Mouse (Mus musculus) gastrocnemius, postnatal 4 days (tissue): Measurements from ENCODE around the gene Ttll10. TPM values are rescaled to one million over a fixed set of nuclear protein-coding genes. Genes with fewer than 3 reads are reported as not detected.

Source experiments
- DNase-seq, 2 experiments: peaks; one replicate each; pipeline ENCODE4 v3.0.0; 2021 to 2022; ENCODE audit warnings: low spot score in 2 of 2, mixed read lengths in 2 of 2
- microRNA-seq: library from miRNA; unstranded; fragments of <30 nt; microRNA quantifications from one replicate; pipeline ENCODE4 v1.2.0, GENCODE M21; 2021
- total RNA-seq, 2 experiments: library from RNA; stranded (reverse); gene quantifications; 2 replicates each; pipeline ENCODE4 v1.2.3; 2021

Gene Ttll10
- total RNA-seq, 2 experiments from 2014 or later = not detected

DNA sequence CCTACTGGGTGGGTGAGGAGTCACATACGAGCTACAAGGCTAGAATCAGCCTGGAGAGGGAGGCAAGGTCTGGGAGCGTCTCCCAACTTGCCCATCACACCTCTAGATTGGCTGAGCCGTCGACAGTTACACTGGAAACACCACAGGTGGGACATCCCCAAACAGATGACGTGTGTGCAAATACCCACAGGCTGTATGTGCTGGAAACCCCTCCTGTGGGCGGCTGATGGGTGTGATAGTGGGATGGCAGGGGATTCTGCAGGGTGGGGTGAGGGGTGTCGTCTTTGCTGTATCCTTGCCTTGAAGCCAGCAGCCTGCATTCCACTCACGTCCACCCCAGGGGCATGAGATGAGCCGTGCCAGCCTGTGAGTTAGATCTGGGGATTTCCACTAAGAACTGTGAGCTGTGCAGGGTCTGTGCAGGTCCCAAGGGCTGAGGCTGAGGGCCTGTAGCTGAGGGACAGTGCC lies 28.5 kb downstream of the Ttll10 start:
- no peak for DNase-seq

GRCm38 (mm10) chr4:156028580-156028979 lies 30.6 kb downstream of the Ttll10 start:
- no peak for DNase-seq

GRCm38 (mm10) chr4:156026013-156026412 lies 33.2 kb downstream of the Ttll10 start, which contains the start of gene Tnfrsf18:
Tnfrsf18 (plus strand) TSS chr4:156026164.
- DNase-seq = no peak

- DNase-seq = no peak
Observed at GRCm38 (mm10) chr4:156024184-156024583, 35.0 kb downstream of the Ttll10 start.

DNA sequence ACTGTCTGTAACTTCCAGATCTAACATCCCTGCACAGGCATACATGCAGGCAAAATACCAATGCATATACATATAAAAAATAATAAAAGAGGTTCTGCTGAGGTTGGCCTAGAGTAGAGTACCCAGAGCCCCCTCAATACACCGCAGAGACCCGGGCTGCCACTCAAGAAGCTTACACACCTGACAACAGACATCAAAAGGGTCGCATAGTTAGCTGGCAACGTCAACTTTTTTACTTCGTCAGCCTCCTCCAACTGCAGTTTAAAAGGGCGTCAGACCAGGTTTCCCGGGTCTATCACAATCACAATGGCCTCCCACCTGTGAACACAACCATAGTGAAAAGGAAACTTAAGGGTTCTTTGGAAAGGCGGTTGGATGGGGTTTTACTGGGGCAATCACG lies 35.7 kb downstream of the Ttll10 start:
- DNase-seq = no peak

GRCm38 (mm10) chr4:156021942-156022419 lies 37.2 kb downstream of the Ttll10 start:
- DNase-seq = no peak

DNA sequence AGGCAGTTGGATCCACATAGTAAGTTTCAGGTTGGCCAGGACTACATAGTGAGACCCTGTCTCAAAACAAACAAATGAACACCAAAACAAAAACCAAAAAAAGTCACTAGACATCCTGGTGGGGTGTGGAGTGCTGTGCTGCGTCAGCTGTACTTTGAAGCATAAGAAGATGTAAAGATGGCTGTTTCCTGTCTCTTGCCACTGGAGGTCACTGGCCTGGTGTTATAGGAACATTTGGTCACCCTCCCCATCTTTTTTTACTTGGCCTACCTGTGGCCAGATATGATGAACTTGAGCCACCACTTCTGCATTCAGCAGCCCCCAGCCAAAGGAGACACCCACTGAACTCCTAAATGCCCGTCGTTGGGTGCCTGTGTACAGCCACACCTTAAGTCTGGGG lies 37.8 kb downstream of the Ttll10 start:
- no peak for DNase-seq

DNA sequence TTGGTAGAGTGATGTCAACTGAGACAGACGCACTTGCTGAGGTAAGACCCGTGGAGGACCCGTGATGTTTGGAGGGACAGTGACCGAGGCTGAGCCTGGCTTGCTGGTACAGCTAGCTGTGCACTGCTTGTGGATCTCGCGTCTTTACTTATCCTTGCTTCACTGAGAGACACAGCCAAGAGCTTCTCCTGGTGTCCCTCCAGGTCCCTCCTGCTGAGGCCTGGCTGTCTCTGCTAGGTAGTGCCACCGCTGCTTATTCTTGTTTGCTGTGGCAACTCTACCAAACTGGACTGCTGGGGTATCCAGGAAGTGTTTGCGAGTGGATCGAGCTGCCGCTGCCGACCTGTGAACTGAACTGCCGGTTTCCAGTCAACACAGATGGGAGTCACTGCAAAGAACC lies 39.4 kb downstream of the Ttll10 start:
- no peak for DNase-seq

DNA sequence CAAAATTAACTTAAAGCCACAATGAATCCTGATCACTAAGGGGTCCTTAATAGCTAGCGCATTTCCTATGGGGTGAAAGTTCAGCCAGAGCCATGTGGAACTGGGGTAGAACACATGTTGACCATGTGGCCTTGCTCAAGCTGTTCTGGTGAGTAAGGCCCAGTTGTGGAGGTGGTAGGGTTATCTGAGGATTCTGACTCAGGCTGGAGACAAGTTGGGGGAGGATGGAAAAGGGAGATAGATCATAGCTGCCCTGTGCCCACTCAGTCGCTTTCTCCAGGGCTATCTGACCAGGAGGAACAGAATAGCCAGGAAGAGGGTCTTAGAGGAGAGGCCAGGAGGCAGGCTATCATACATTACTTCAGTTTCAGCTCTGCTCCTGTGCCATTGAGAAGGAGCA lies 44.8 kb downstream of the Ttll10 start:
- DNase-seq = no peak

- no peak for DNase-seq
Observed at GRCm38 (mm10) chr4:156013637-156014036, 45.6 kb downstream of the Ttll10 start, which contains the start of gene Tnfrsf4. Tnfrsf4 (plus strand) TSS chr4:156013843.

GRCm38 (mm10) chr4:156008369-156008768 lies 50.8 kb downstream of the Ttll10 start:
- DNase-seq = no peak

- DNase-seq = no peak
Observed at GRCm38 (mm10) chr4:156004109-156004508, 55.1 kb downstream of the Ttll10 start.

DNA sequence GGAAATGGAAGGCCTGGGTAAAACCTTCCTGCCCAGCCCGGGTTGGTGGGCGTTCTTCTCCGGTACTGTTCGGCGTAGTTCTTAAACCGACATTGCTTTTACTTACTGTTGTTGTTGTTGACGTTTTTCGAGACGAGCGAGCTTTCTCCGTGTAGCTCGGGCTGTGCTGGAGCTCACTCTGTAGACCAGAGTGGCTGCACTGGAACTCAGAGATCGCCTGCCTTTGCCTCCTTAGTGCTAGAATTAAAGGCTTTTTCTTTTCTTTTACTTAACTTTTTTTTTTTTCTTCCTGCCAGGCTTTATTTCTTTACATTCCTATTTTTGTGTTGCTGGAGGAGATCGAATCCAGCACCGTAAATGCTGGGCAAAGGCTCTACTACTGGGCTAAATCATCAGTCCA lies 65.6 kb downstream of the Ttll10 start:
- no peak for DNase-seq

GRCm38 (mm10) chr4:155992906-155993547 lies 66.2 kb downstream of the Ttll10 start:
- DNase-seq = peak; percentile 91 to 93

- DNase-seq = peak; percentile 76 to 86
Observed at GRCm38 (mm10) chr4:155992241-155992905, 66.8 kb downstream of the Ttll10 start, which contains the start of the genes B3galt6 and Sdf4. B3galt6 (minus strand) TSS chr4:155992649. Sdf4 (plus strand) TSS chr4:155992872.

DNA sequence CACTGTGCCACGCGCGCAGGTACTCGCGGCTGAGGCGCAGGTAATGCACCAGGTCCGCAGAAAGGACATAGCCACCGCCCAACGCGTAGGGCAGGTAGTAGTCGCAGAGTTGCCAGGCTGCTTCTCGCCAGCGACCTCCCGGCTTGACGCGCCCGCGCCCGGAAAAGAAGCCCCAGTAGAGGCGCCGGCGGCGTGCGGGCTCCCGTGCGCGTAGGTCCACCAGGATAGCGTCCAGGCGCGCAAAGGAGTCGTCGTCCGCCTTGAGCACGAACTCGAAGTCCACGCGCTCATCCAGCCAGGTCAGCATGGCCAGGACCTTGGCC lies 67.3 kb downstream of the Ttll10 start:
- DNase-seq = no peak

DNA sequence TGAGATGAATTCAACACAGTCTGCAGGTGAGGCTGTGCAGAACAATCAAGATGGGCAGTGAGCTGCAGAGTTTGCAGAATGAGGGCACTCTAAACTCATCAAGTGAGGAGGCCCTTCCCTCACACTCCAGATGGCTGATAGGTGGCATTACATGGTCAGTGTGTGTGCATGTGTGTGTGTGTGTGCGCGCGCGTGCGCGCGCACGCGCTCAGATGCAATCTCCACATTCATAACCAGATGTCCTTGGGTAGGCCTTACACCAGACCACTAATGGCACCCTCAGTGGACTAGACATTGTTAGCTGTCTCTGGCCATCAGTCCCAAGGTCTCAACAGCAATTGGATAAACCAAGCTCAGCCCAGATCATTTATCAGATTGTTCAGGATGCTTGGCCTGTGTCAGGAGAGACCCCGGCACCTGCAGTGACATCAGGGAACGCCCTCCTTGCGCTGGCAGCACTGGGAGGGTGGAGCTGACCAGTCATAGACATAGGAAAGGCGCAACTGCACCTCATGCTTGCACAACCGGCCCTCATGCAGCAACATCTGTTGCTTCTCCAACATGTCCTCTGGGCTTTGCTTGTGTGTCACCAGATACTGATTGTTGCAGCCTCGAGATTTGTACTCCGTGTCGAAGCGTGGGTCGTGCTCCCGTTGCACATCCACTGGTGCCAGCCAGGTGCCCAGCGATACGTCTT lies 67.9 kb downstream of the Ttll10 start:
- DNase-seq = no peak

Small RNAs within 50 kb of the gene (microRNA-seq; reads per million reads assigned to microRNA genes)
- gene Mir200a (2.3 reads per million, percentile 4 among the genes with 10 or more reads in this experiment), gene Mir200b (17.4 reads per million, percentile 33 among the genes with 10 or more reads in this experiment), gene Mir429 (9.3 reads per million, percentile 26 among the genes with 10 or more reads in this experiment)

Other genes with a start within 250 kb of the Ttll10 start
- 10 to 100 TPM; 58.0 to 71.0 TPM for gene Ccnl2, start 246.9 kb downstream of the Ttll10 start, total RNA-seq
- gene Aurkaip1, start 228.1 kb downstream of the Ttll10 start, total RNA-seq = 10 to 100 TPM; 80.6 to 80.9 TPM
- gene Mxra8, start 219.7 kb downstream of the Ttll10 start, total RNA-seq = 100 to 1,000 TPM; 138 to 147 TPM
- gene Dvl1, start 212.0 kb downstream of the Ttll10 start, total RNA-seq = 10 to 100 TPM; 82.1 to 85.1 TPM
- gene Tas1r3, start 196.1 kb downstream of the Ttll10 start, total RNA-seq = under 1 TPM; 0.26 to 0.34 TPM
- gene Cptp, start 190.0 kb downstream of the Ttll10 start, total RNA-seq = 10 to 100 TPM; 14.0 to 17.6 TPM
- 10 to 100 TPM; 22.0 to 25.2 TPM for gene Ints11, start 189.9 kb downstream of the Ttll10 start, total RNA-seq
- 10 to 100 TPM; 27.4 to 30.1 TPM for gene Pusl1, start 167.6 kb downstream of the Ttll10 start, total RNA-seq
- 10 to 100 TPM; 30.1 to 31.6 TPM for gene Acap3, start 167.6 kb downstream of the Ttll10 start, total RNA-seq
- 10 to 100 TPM; 59.6 to 74.0 TPM for gene Ube2j2, start 115.6 kb downstream of the Ttll10 start, total RNA-seq
- 10 to 100 TPM; 24.0 to 36.0 TPM for gene C1qtnf12, start 97.1 kb downstream of the Ttll10 start, total RNA-seq
- gene B3galt6, start 66.8 kb downstream of the Ttll10 start, total RNA-seq = 1 to 10 TPM; 4.8 to 6.0 TPM
- 100 to 1,000 TPM; 116 to 117 TPM for gene Sdf4, start 66.5 kb downstream of the Ttll10 start, total RNA-seq
- gene Tnfrsf4, start 45.6 kb downstream of the Ttll10 start, total RNA-seq = 1 to 10 TPM in 1 of 2 experiments, under 1 TPM in 1; 0.93 to 1.4 TPM
- gene Tnfrsf18, start 33.2 kb downstream of the Ttll10 start, total RNA-seq = under 1 TPM; 0.62 to 0.66 TPM
- gene 9430015G10Rik, start 50.6 kb upstream of the Ttll10 start, total RNA-seq = 10 to 100 TPM in 1 of 2 experiments, 1 to 10 TPM in 1; 9.8 to 12.1 TPM
- gene Rnf223, start 71.1 kb upstream of the Ttll10 start, total RNA-seq = under 1 TPM; 0.25 to 0.26 TPM
- 10 to 100 TPM; 53.2 to 57.1 TPM for gene Agrn, start 138.1 kb upstream of the Ttll10 start, total RNA-seq
- under 1 TPM in 1 of 2 experiments, not detected in 1; 0.49 TPM for gene Isg15, start 141.4 kb upstream of the Ttll10 start, total RNA-seq
- 1 to 10 TPM; 3.6 to 4.1 TPM for gene AW011738, start 143.9 kb upstream of the Ttll10 start, total RNA-seq
- gene Perm1, start 156.5 kb upstream of the Ttll10 start, total RNA-seq = 10 to 100 TPM; 30.8 to 32.7 TPM
- gene Plekhn1, start 175.4 kb upstream of the Ttll10 start, total RNA-seq = 10 to 100 TPM; 11.5 to 12.2 TPM
- 10 to 100 TPM; 30.4 to 31.0 TPM for gene Noc2l, start 176.6 kb upstream of the Ttll10 start, total RNA-seq
- gene Samd11, start 196.2 kb upstream of the Ttll10 start, total RNA-seq = under 1 TPM; 0.10 to 0.26 TPM